Mouse (Mus musculus) limb, embryonic 13.5 days (tissue): ENCODE results near the gene Gm21969. TPM values are rescaled to one million over a fixed set of nuclear protein-coding genes. Genes with fewer than 3 reads are reported as not detected.

Experiments
- ATAC-seq: fragments of 200-750 bp; cut with Nextera tagmentation; 2 replicates; pipeline ENCODE4 v1.8.0; 2017; ENCODE audit warnings: low read depth, moderate number of reproducible peaks, moderate TSS enrichment; ENCODE audit not compliant: low FRiP score
- H3K27ac ChIP-seq: fragments of 300-500 bp; sonication (generic); 2 replicates; pipeline ENCODE4 v1.5.1; 2015; ENCODE audit warnings: inconsistent platforms, mild to moderate bottlenecking, moderate library complexity
- H3K27me3 ChIP-seq: fragments of 300-500 bp; sonication (generic); 2 replicates; pipeline ENCODE4 v1.6.1; 2015; ENCODE audit warnings: mild to moderate bottlenecking, inconsistent platforms
- H3K36me3 ChIP-seq: fragments of 300-500 bp; sonication (generic); 2 replicates; pipeline ENCODE4 v1.6.1; 2015; ENCODE audit warnings: inconsistent platforms, mild to moderate bottlenecking, moderate library complexity
- H3K4me1 ChIP-seq: fragments of 300-500 bp; sonication (generic); 2 replicates; pipeline ENCODE4 v1.6.1; 2015; ENCODE audit warnings: inconsistent platforms
- H3K4me2 ChIP-seq: fragments of 300-500 bp; sonication (generic); replicated peaks from 2 replicates; pipeline ENCODE4 v1.6.1; 2015; ENCODE audit warnings: inconsistent platforms, mild to moderate bottlenecking, moderate library complexity
- H3K4me3 ChIP-seq: fragments of 300-500 bp; sonication (generic); 2 replicates; pipeline ENCODE4 v1.5.1; 2015; ENCODE audit warnings: moderate library complexity, mild to moderate bottlenecking, inconsistent platforms
- H3K9ac ChIP-seq: fragments of 300-500 bp; sonication (generic); 2 replicates; pipeline ENCODE4 v1.6.1; 2015; ENCODE audit warnings: mild to moderate bottlenecking, inconsistent platforms
- H3K9me3 ChIP-seq: fragments of 300-500 bp; sonication (generic); 2 replicates; pipeline ENCODE4 v1.6.1; 2016; ENCODE audit warnings: inconsistent platforms
- WGBS: fragments of 180-500 bp; shearing (Covaris S2); methylation state at CpG from one replicate; pipeline ENCODE4 v1.1.7; 2015; 5-methylcytosine and 5-hydroxymethylcytosine counted together
- polyA plus RNA-seq: library from polyadenylated mRNA; unstranded; fragments of >200 nt; fragmentation: Nextera tagmentation; extraction: Ambion mirVana; gene quantifications from 2 replicates; pipeline ENCODE4 v1.2.1, GENCODE M21; 2015

The Gm21969 gene
- polyA plus RNA-seq, 1 experiment from 2014 or later = not detected

DNA sequence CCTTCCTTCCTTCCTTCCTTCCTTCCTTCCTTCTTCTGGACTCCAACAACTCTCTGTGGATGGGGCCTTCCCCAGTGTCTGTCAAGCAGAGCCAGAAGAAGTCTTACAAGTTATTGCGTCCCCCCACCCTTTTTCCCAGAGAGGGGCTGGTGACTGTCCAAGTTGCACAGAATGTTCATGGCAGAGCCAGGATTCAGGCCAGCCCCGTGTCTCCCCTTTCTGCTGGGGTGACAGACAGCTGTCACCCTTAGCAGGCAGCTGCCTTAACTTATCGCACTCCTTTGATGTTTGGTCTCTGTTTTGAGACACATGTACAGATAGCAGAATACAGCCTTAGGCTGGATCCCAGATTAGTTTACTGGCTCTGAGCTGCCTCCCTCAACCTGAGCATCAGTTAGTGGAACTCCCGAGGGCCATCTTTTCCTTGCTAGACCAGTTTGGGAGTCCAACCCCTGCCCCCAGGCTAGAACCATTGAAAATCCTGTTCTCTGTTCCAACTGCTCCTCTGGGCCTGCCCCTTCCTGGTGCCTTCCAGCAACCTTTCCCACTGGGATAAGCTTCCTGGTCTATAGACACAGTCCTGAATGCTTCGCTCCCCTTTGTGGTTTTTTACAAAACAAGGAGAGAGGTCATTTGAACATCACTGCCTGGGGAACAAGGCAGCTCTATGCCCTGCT is 13.5 kb upstream of the Gm21969 start:
- H3K27me3 ChIP-seq = no peaks in the 10 kb centered on the region
- no peaks in the 10 kb centered on the region for H3K36me3 ChIP-seq
- H3K4me3 ChIP-seq = no peak overlapping the region
- H3K27ac ChIP-seq = 0 out of 2 replicates have a peak overlapping the region, but pooled peaks have one; percentile 10
- H3K4me1 ChIP-seq = peaks cover 41% of the 10 kb centered on the region
- H3K9me3 ChIP-seq = no peaks in the 10 kb centered on the region
- H3K4me2 ChIP-seq = no peak overlapping the region
- H3K9ac ChIP-seq = no peak overlapping the region
- WGBS = 45% methylated on average over 5 of the region's 5 CpGs
- no peak for ATAC-seq

DNA sequence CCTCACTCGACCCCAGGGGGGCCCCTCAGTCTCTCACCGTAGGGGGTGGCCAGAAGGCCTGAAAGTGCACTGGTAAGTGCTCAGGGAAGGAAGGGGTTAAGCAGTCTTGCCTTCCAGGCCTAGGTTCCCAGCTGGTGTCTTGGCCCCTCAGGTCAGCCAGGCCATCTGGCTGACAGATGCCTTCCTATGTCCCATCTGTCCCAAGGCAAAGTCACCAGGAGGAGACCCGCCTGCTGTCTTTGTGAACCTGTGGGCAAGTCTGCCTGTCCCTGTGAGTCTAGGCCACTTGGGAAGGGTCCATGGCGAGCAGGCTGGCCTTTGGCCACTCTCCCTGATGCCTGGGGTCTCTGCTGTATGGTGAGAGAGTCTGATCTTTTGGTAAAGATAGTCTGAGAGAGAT is 12.5 kb upstream of the Gm21969 start:
- peaks cover 49% of the 10 kb centered on the region for H3K4me1 ChIP-seq
- H3K36me3 ChIP-seq = no peaks in the 10 kb centered on the region
- H3K4me3 ChIP-seq = no peak overlapping the region
- 22% methylated on average over 4 of the region's 4 CpGs for WGBS
- 0 out of 2 replicates have a peak overlapping the region, but pooled peaks have one; percentile 20 for H3K9ac ChIP-seq
- H3K9me3 ChIP-seq = no peaks in the 10 kb centered on the region
- H3K27ac ChIP-seq = no peak overlapping the region
- no peak overlapping the region for H3K4me2 ChIP-seq
- no peaks in the 10 kb centered on the region for H3K27me3 ChIP-seq
- ATAC-seq = no peak

DNA sequence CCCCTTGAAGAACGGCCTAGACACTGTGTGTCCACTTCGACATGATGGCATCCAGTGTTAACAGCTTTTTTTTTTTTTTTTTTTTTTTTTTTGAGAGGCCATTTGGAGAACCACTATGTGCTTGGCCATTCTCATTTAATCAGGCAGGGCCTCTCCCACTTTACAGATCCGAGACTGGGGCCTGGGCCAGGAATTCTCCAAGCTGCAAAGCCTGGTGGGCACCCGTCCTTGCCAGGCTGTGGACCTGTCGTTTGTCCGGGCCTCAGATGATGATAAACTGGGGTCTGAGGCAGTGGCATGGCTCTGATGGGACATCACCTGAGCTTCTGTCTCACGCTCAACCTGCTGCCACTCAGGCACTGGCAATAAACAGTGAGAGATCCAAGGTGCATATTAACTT is 10.1 kb upstream of the Gm21969 start:
- 56% methylated on average over 7 of the region's 7 CpGs for WGBS
- Histone ChIP-seq H3K9me3 (no peaks in the 10 kb centered on the region), H3K4me1 (peaks cover 60% of the 10 kb centered on the region), H3K36me3 (no peaks in the 10 kb centered on the region), H3K4me2 (no peak overlapping the region), H3K27ac (no peak overlapping the region; the same call in 1 of the 2 replicates), H3K4me3 (no peak overlapping the region), H3K27me3 (no peaks in the 10 kb centered on the region), H3K9ac (no peak overlapping the region)
- no peak for ATAC-seq

DNA sequence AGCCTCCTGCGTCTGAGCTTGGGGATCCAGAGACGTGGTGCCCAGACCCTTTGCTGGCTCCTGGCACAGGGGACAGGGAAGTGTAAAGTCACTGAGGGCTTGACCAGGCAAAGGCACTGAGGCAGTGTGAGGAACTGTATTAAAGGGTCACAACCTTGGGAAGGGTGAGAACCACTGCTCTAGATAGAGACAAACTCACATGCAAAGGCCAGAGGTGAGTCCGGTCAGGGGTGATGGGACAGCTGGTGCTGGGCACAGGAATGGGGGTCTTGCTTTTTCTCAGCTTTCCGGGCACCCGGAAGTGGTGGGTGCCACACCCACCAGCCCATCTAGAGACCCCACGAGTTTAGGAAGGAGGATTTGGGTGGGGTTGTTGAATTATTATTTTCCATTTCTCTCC is 9.6 kb upstream of the Gm21969 start:
- WGBS = 60% methylated on average over 6 of the region's 6 CpGs
- H3K4me3 ChIP-seq = no peak overlapping the region

DNA sequence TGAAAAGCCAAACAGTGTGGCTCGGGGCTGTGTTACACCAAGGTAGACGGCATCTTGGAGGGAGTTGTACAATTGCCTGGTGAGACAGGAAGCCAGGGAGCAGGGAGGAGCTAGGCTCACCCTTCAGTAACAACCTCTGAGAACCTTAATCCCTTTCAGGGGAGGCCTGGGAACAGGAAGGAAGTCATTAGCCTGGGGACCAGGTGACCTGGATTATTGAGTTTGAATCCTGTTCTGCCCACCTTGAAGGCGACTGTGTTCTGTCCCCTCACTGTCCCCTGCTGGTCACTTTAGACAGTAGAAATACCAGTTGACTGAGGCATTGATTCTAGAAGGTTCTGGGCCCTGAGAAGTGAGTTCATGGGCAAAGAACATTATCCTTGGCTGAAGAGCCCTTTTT is 8.9 kb upstream of the Gm21969 start:
- H3K9ac ChIP-seq = no peak overlapping the region
- no peaks in the 10 kb centered on the region for H3K36me3 ChIP-seq
- H3K27ac ChIP-seq = no peak overlapping the region
- no peak for ATAC-seq
- H3K4me2 ChIP-seq = no peak overlapping the region
- H3K4me3 ChIP-seq = no peak overlapping the region
- no peaks in the 10 kb centered on the region for H3K9me3 ChIP-seq
- WGBS = 13% methylated on average over 3 of the region's 3 CpGs
- H3K27me3 ChIP-seq = no peaks in the 10 kb centered on the region
- H3K4me1 ChIP-seq = peaks cover 70% of the 10 kb centered on the region

More for the DNA sequence above, 9.6 kb upstream of the Gm21969 start:
- H3K9me3 ChIP-seq = no peaks in the 10 kb centered on the region
- no peak overlapping the region for H3K4me2 ChIP-seq
- no peak for ATAC-seq
- H3K36me3 ChIP-seq = no peaks in the 10 kb centered on the region
- H3K9ac ChIP-seq = no peak overlapping the region
- no peaks in the 10 kb centered on the region for H3K27me3 ChIP-seq
- no peak overlapping the region for H3K27ac ChIP-seq
- H3K4me1 ChIP-seq = peaks cover 63% of the 10 kb centered on the region

DNA sequence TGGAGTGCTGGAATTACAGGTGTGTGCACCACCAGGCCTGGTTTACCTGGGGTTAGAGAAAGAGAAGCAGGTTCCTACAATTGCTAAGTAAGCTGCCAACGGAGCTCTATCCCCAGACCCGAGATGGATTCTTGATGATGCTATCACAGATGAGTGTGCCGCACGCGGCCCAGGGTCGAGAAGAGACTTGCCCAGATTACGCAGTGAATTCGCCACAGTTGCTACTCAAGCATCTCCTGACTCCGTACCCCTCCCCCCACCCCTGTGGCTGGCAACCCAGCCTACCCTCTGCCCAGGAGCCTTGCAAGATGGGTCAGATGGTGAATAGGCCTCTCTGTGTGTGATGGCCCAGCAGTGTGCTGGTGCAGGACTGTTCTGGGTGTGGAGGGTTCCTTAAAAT is 6.3 kb upstream of the Gm21969 start:
- Histone ChIP-seq H3K4me2 (peak overlapping the region; percentile 38), H3K9me3 (no peaks in the 10 kb centered on the region), H3K36me3 (no peaks in the 10 kb centered on the region), H3K9ac (0 out of 2 replicates have a peak overlapping the region, but pooled peaks have one; percentile 32), H3K4me3 (no peak overlapping the region), H3K27ac (peak overlapping the region; percentile 94), H3K27me3 (no peaks in the 10 kb centered on the region), H3K4me1 (peaks cover 83% of the 10 kb centered on the region)
- no peak for ATAC-seq
- WGBS = 15% methylated on average over 9 of the region's 9 CpGs

DNA sequence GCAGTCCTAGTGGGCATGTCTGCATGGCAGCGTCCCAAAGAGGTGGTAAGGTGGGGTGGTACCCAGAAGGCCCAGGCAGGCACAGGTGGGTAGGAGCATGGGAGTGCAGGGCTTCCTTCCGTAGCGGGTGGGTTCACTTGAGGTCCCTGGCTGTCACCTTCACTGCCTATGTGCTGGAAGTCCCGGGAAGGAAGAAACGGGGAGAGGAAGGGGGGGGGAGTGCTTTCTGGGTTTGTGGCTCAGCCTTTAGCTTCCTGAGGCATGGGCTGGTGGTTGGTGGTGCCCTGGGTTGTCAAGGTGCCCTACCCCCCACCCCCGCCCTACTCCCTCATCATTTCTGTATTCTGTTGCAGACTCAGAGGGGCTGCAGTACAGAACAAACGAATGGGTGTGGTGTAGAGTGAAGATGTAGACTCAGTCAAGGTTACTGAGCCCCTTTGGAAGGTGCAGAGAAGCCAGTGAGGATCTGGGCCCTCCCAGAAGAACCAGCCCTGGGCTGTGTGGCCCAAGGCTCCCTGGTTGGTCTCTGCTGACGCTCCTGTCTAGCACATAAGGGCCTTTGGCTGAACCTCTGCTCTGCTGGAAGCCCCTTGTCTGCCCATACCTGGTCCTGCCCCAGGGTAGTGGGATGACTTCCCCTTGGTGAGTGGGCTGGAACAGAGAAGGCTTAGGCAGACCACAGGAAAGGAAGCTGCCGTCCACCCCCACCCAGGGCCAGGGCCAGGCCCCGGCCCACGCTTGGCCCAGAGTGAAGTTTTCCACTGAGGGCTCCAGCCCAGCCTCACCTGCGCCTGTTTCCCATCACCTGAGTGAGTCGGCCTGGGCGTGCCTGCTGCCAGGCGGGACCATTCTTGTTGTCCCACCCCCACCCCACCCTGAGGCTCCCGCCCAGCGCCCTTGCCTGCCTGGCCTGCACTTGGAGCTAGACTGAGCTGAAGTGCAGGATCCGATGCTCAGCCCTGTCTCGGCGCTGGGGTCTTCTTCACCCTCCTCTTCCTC is 5.4 kb upstream of the Gm21969 start:
- H3K27me3 ChIP-seq = no peaks in the 10 kb centered on the region
- H3K4me1 ChIP-seq = peaks cover 90% of the 10 kb centered on the region
- H3K9me3 ChIP-seq = no peaks in the 10 kb centered on the region
- H3K9ac ChIP-seq = 0 out of 2 replicates have a peak overlapping the region, but pooled peaks have one; percentile 0
- H3K36me3 ChIP-seq = no peaks in the 10 kb centered on the region
- H3K4me3 ChIP-seq = no peak overlapping the region
- ATAC-seq = no peak
- WGBS = 33% methylated on average over 20 of the region's 20 CpGs
- H3K27ac ChIP-seq = peak overlapping the region; percentile 94
- H3K4me2 ChIP-seq = peak overlapping the region; percentile 61

DNA sequence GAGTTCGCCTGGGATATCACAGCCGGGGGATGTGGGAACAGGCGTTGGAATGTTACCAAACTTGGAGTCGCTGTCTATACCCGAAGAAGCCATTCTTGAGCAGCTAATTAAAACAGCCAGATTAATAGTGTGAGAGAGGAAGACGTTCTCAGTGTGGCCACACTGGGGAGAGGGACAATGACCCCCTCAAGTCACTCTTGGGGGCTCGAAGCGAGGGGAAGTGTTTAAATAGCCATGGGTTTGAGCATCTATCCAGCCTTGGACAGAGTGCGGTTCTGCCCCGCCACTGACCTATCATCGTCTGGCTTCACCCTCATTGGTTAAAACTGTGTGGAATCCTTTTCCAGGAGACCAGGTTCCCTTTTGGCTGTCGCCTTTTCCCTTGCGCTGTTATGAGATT is 4.6 kb upstream of the Gm21969 start:
- H3K4me3 ChIP-seq = peak overlapping the region; percentile 23; the same call in 1 of the 2 replicates
- peak overlapping the region; percentile 61 for H3K4me2 ChIP-seq
- H3K36me3 ChIP-seq = no peaks in the 10 kb centered on the region
- H3K27me3 ChIP-seq = no peaks in the 10 kb centered on the region
- peak overlapping the region; percentile 94 for H3K27ac ChIP-seq
- peak overlapping the region; percentile 48; the same call in 1 of the 2 replicates for H3K9ac ChIP-seq
- WGBS = 20% methylated on average over 13 of the region's 13 CpGs
- no peaks in the 10 kb centered on the region for H3K9me3 ChIP-seq
- peaks cover 91% of the 10 kb centered on the region for H3K4me1 ChIP-seq
- no peak; the same call in 1 of the 2 replicates for ATAC-seq

DNA sequence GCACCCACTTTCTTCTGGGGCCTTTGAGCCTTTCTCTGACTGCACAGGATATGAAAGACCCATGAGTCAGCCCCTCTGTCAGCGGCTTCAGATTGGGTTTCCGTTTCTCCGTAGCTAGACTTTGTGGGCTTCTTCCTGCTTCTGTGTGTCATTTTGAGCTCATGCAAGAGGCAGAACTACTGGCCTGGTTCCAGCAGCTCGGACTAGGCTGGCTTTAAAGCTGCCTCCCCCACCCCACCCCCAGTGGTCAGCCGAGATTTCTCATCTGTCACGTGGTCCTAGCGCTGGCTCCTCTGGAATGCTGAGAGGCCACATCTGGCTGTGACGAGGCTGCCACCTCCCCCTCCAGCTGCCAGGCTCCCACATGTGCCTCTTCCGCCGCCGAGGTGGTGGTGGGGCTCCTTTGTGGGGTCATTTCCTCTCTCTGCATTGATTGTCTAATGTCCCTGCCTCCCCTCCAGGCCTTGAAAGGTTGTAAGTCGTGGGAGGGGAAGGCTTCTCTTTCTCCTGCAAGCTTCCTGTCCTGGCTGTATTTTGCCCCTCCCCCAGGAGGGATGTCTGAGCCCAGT is 4.0 kb upstream of the Gm21969 start:
- Histone ChIP-seq H3K36me3 (no peaks in the 10 kb centered on the region), H3K4me2 (peak overlapping the region; percentile 61), H3K9ac (peak overlapping the region; percentile 48), H3K4me3 (peak overlapping the region; percentile 23), H3K9me3 (no peaks in the 10 kb centered on the region), H3K27ac (peak overlapping the region; percentile 94), H3K27me3 (no peaks in the 10 kb centered on the region), H3K4me1 (peaks cover 87% of the 10 kb centered on the region)
- peak; percentile 75 for ATAC-seq
- 0% methylated on average over 12 of the region's 12 CpGs for WGBS

DNA sequence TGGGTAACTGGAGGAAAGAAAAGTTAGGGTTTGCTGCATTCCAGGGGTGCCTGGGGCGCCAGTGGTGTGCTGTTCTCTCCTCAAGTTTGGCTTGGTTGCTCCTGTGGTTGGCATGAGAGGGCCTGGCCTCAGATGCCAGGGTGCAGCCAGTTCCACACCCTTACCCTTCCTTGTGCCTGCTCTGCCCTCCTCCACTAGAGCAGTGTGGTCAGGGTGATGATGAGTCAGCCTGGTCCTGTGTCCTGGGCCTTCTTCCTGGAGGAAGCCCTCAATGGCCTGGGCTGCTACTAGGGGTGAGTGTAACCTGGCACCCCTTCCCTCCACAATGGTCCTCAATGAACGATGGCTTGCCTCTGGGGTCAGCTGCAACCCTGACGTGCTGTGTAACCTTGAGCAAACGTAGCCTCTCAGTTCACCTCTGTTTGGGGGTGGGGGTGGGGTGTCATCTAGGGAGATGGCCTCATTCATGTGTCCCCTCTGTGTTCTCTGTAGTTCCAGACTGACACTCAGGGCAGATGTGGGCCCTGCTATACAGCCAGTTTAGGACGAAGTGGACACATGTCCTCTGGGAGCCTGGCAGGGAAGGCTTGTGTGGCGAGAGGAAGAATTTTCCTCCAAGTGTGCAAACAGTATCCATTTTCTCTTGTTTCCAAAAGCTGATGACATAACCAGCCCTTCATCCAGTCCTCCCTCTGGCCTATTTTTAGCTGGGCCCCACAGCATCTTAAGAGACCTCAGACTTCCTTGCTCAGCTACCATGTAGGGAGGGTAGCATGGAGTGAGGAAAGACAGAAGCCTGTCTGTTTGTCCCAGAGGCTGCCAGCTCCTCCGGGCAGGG is 1.2 kb upstream of the Gm21969 start:
- Histone ChIP-seq H3K27me3 (no peaks in the 10 kb centered on the region), H3K4me3 (no peak overlapping the region), H3K4me2 (no peak overlapping the region), H3K27ac (peak overlapping the region; percentile 66), H3K9me3 (no peaks in the 10 kb centered on the region), H3K9ac (no peak overlapping the region; the same call in 1 of the 2 replicates), H3K4me1 (peaks cover 64% of the 10 kb centered on the region), H3K36me3 (peaks cover 26% of the 10 kb centered on the region)
- ATAC-seq = no peak
- WGBS = 61% methylated on average over 7 of the region's 7 CpGs

DNA sequence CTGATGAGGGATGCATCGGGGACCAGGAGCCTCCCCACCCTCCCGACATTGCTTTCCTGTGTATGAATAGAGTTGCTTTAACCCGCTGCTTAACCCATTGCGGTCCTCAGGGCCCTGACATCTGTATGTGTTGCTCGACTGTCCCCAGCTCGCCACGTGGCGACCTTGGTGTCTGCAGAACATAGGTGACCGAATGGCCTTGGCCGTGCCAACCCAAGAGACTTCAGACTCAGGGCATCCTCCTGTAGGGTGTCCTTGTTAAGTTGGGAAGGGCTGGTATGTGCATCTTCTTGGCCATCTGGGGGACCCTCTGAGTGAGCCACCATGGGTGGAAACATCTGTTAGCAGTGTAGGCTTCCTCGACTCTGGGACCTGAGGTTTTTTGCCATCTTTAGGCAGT is 2.2 kb downstream of the Gm21969 start:
- Histone ChIP-seq H3K4me3 (no peak overlapping the region), H3K9me3 (no peaks in the 10 kb centered on the region), H3K27ac (no peak overlapping the region), H3K27me3 (no peaks in the 10 kb centered on the region), H3K36me3 (peaks cover 48% of the 10 kb centered on the region), H3K4me2 (no peak overlapping the region), H3K9ac (no peak overlapping the region), H3K4me1 (peaks cover 29% of the 10 kb centered on the region)
- 84% methylated on average over 11 of the region's 11 CpGs for WGBS
- no peak for ATAC-seq
